Mouse (Mus musculus) left cerebral cortex, adult 18-20 months (tissue): ENCODE measurements at regions not wholly inside any gene's neighbourhood (a gene's known extent, or its start where the extent isn't known, plus 50 kb on each side); places are given as distances from the start of the nearest gene placed in this dataset.
A peak's percentile ranks its signal among the peaks of the same experiment; 100 is the strongest.
"Not testable (repeated sequence)": the region's sequence is repeated elsewhere in the genome, so short reads cannot be mapped to it uniquely, and the experiment has no call there.

Source experiments
- DNase-seq, 2 experiments: peaks; one replicate each; pipeline ENCODE4 v3.0.0; 2021 to 2022; ENCODE audit warnings: low spot score in 2 of 2, mixed read lengths in 1 of 2

DNA sequence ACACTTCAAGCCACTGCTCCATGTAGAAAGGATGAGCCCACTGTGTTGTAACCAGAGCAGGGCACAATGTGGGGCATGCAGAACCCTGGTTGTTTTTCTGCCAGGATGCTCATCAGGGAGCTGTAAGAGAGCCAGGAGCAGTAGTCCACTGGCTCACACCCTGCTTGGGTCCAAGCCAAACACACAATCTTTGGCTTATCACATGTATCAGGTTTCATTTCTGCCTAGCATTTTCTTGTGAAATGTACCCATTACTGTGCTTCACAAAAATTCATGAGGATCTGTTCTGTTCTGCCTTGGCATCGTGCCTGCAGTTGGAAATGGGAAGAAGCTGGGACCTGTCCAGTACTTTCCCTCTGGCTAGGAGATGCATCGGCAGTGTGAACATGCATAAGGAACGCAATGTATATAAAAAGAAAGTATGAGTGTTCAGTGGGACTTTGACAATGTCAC lies 491.6 kb upstream of the Igfbp3 start:
- DNase-seq, result peak; percentile 71 to 76

DNA sequence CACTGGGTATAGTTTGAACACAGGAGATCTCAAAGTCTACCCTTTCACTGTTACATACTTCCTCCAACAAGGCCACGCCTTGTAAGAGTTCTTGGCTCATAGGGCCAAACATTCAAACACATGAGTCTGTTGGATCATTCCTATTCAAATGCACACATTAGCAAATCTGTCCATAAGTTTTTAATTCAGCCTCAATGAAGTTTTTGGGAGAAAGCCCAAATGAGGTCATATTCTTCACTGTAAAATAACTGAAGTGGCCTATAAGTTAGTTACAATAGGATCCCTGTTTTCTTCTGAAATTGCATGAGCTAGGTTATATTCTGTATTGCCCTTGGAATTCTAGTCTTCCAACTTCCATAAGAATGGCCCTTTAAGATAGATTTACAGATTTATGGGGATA lies 483.9 kb upstream of the Igfbp3 start:
- no peak for DNase-seq

DNA sequence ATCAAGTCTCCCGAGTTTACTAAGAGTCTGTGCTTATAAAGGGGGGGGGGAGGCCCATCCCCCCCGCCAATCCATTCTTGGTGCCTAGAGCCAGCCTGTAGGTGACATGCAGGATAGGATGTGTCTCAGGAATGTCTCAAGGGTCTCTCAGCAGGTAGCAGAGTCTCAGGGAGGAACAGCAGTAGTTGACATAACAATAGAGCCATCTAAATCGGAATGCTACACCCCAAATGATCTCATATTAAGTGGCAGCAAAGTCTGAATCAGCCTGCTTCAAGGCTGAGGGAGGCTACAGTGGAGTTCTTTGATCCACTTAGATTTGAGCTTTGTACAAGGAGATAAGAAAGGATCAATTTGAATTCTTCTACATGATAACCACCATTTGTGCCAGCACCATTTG lies 476.0 kb upstream of the Igfbp3 start:
- not testable (repeated sequence) for DNase-seq

DNA sequence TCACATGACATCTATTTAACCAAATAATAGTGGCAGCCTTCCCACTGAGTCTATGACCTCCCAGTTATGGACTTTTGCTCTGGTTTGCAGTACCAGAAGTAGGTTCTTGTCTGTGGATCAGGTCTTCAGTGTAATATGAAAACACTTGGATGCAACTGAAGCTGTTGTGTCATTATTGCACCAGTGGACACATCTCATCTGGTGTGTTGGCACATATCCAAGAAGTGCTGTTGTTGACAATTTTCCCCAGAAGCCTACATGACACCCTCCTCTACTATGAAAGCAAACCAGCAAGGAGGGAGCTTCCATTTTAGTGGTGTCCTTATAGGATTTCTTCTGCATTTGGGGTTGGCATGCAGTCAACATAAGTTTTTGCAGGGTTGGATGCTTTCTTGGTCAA lies 459.1 kb upstream of the Igfbp3 start:
- DNase-seq, result no peak

DNA sequence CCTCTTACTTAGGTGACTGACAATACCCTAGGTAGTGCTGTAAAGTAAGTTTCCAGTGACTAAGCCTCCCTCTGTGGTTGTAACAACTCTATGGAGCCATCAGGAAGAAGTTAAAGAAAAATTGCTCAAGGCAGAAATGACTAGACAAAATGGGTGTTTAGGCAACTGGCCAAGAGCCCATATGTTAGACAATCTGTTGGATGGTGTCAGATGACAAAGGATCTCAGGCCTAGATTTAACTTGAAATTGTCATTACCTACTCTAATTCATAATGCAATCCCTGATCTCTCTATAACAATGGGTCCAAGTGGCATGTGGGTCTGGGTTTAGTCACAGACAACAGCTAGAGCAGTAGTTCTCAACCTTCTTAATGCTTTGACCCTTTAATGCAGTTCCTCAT lies 416.9 kb upstream of the Igfbp3 start:
- peak; percentile 7 to 24 for DNase-seq

DNA sequence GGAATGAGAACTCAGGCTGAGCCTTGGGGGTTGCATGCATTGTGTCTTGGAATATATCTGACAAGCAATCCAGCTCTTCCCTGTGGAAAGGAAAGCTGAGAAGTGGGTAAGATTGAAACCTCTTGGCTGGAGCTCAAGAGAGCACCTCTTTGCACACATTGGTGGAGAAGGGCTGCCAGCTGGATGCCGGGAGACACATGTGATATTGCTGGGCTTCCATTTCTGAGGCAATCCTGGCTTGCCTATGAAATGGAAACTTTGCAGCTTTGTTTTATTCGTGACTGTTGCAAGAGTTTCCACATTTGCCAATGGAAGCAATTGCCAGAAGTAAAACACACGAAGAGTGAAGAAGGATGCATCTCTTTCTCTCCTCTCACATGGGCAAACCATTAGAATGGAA lies 411.5 kb upstream of the Igfbp3 start:
- peak in 1 of 2 experiments; percentile 5 for DNase-seq

DNA sequence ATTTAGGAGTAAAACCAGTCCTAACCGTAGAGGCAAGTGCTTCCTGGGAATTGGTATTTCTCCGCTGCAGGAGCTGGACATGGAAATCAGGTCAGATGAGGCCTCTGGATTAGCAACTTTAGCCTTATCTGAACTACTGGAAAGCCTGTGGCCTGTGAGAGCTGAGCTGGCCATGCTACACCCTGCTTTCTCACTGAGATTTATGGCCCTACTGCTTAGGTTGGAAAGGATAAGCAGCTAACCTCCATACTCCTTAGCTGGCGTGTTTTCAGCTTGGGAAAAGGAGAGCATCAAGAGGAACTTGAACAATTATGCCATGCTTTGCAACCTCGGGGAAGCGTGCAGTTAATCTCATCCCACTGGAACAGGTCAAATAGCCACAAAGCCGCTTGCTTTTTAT lies 406.6 kb upstream of the Igfbp3 start:
- no peak for DNase-seq

DNA sequence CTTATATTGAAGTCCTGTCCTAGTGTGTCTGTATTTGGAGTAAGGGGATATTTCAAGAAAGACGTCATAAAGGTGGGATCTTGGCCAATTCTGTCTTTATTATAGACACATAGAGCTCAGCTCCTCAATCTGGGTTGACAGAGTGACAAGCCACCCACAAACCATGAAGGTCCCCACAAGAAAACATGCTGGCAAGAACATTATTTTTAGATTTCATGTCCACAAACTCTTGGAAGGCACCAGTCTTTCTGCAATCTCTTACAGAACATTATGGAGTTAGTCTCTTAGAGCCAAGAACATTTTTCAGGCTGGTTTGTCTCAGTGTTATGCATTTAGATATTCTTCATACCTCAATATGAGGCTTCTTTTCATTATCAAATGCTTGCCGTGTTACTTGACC lies 397.0 kb upstream of the Igfbp3 start:
- DNase-seq, result no peak

DNA sequence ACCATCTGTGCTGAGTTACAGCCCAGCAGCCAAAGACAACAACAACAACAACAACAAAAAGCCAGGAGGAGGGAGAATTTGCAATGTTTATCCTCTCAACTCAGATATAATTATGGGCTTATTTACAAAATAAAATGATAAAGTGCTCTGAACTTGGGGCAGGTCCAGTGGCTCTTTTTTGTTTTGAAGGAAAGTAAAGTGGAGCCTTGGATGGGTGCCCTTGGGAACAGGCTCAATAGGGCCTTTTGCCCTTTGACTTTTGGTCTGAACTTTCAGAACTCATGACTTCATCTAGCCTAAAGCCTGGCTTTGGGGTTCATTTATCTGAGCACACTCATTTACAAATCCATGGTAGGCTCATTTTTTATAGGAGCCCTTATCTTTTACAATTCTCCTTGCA lies 396.2 kb upstream of the Igfbp3 start:
- DNase-seq, result no peak

DNA sequence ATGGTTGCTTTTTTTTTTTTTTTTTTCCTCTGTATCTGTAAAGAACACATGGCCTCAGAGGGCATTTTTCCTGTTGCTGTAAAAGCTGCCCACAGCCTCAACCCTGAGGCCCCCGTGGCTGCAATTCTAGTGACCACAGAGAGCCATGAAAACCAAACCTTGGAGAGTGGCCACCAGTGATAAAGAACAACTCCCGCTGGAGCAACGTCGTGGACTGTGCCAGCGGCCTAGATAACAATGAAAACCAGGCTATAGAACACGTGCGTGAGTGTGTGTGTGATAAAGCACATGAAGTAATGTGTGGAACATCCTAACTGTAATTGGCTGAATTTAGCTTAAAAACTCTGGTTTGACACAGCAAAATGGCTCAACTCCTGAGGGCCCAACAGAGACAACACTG lies 392.9 kb upstream of the Igfbp3 start:
- DNase-seq, result no peak

DNA sequence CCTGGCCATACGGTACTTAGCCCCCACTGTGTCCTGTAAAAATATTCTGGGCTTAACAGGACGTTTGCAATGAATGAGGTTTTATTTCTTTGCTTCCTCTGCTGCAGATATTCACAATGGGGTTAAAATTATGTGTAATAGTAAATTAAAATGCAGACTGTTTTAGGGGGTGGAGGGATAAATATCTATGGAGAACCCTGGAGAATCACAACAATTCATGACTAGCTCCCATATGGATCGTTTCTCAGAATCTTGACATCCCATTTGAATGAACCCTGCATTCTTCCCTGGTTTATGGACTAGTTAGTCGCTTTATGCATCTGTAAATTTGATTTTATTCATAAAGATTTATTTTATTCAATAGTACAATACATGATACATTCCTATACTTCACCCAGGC lies 378.3 kb upstream of the Igfbp3 start:
- DNase-seq, result no peak

DNA sequence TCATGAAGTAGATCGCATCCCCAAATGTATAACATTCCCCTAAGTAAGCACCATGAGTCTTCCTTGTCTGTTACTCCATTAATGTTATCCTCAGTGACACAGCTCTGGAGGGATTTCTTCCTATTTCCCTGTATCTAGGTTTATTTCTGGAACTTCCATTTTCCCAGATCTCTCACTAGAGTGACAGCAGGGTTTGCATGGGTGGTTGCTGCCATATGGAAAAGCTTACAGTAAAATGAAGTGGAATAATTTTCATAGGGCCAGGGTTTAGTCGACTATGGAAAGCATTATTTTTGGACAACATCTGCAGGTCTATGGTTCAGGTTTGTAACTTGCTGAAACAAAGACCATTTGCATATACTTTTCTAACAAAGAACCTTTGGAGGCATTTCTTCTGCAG lies 369.6 kb upstream of the Igfbp3 start:
- peak in 1 of 2 experiments; percentile 32 for DNase-seq

DNA sequence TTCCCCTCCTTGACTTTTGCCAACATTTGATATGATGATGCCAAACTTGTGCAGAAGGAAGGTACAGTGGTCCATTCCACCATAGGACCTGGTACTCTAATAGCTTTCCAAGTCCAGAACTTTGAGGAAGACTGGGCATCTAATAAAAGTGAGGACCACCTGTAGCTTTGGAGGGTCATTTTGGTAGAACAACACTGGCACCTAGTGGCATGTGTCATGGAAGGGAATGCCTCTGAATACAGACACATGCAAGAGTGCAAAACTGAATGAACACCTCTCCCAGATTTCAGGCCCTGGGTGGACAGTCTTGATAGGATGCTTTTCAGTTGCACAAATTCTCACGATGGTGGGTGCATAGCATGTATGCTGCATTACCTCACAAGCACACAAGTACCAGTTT lies 354.8 kb upstream of the Igfbp3 start:
- DNase-seq, result no peak

DNA sequence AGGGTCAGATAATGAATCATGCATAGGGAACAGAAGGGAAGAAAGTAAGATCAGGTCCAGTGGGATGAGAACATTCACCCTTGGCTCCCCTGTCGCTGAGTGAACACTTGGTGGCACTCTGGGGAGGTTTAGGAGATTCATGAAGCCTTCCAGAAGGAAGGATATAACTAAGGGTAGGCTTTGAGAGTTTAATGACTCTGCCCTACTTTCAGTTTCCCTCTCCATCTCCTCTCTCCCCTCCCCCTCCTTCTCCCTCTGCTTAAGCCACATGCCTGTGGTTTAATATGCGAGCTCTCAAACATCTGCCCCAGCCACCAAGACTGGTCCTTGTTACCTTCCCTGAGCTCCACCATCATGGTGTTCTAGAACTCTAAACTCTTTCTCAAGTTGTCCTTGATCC lies 348.3 kb upstream of the Igfbp3 start:
- no peak for DNase-seq

DNA sequence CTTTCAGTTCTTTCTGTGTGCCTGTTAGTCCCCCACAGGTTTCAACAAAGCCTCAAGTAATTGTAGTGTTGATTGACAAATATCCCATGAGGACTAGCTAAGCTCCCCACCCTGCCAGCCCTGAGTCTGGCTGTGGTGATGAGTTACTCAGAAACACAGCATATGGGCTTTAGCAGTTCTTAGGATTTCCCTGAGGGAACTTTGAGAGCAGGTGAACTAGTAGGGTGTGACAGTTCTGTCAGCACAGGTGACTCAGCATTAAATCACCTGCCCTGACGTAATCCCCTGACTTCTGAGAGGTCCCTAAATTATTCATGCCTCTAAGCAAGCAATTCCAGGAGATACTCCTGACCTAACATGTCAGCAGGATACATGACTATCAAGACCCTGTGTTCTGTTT lies 347.7 kb upstream of the Igfbp3 start:
- DNase-seq, result no peak

DNA sequence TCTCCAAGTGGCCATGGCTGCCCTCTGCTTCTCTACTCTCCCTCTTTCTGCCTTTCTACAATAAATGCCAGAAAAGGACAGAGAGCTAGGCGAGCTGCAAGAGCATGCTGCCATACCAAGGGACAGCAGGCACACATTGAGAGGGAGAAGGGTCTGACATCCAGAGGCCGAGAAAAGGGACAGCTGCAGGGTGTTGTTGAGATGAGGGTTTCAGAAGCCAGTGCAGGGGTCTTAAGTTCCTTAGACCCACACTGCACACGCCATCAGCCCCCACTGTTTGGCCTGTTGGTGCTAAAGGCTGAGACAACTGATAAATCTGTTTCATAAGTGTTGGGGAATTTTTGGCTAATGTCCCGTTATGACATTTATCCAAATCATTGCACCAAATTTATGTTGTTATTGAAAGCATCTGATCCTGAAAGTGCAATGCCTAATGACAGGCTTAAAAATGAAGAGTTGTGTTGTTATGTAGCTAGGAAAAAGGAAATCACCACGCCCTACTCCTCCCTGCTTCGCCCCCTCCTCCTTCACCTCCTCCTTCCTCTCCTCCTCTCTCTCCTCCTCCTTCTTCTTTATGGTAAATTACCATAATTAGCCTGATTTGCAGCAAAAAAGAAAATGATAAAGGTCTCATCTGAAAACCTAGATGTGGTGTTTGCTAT lies 342.0 kb upstream of the Igfbp3 start:
- no peak for DNase-seq

DNA sequence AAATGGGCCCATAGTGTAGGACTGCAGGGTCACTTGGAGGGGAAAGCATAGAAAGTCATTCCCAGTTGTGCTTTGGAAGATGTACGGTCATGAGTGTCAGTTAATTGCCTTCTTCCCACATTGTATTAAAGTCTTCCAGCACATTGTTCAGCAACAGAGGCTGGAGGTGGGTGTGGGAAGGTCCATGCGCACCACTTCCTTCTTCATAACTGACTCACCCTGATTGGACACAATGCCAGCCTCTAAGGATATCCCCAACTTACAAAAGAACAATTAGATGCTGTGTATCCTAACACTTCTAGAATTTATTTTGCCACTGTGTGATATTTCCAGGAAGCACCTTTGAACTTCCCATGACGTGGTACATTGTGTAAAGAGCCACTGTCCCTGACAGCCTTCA lies 338.4 kb upstream of the Igfbp3 start:
- no peak for DNase-seq

DNA sequence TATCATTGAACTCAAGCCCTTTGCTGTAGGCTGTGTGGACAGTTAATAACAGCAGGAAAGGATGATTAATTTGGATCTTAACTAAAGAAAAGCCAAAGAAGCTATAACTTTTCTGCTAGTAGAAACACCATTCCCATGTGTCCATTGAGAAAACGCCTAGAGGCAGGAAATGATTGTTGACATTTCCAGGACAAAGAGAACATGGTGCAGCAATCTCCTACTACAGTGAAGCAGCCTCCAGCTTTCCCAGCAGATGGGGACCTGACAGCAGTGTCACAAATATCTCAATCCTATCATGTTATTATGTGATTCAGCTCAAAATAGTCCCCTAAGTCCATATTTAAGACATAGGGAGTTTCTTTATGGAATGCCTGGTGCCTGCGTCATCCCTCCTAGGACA lies 334.1 kb upstream of the Igfbp3 start:
- no peak for DNase-seq

DNA sequence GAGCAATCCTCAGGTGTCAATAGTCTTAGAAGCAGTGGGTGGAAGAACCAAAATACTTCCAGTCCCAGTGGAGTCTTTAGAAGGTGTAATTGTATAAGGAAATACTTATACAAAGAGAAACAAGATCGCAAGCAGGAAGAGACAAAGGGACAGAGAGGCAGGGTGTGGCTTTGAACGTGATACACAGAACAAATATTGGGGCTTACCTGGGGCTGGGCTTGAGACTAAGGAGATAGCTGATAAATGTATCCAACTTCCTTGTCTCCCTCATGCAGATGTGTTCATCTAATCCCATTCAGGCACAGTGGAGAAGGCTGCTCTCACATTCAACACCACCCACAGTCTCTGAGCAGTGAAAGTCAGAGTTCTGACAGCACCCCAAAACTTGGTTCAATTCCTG lies 331.9 kb upstream of the Igfbp3 start:
- DNase-seq, result no peak

DNA sequence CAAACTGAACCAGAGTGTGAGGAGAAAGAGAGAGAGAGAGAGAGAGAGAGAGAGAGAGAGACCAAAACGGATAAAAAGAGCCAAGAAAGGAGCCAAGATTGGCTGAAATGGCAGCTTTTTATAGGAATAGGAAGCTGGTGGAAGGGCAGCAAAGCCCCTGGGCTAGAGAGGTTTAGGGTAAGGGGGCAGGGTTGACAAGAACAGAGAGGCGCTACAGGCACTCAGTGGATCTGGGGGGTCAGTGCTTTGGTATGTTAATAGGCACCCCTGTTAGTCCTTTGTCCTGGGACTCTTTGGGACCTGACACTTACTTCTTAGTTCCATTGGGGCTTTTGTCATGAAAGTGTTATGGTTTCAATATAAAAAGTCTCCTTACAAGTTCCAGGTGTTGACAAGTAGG lies 320.9 kb upstream of the Igfbp3 start:
- no peak for DNase-seq

DNA sequence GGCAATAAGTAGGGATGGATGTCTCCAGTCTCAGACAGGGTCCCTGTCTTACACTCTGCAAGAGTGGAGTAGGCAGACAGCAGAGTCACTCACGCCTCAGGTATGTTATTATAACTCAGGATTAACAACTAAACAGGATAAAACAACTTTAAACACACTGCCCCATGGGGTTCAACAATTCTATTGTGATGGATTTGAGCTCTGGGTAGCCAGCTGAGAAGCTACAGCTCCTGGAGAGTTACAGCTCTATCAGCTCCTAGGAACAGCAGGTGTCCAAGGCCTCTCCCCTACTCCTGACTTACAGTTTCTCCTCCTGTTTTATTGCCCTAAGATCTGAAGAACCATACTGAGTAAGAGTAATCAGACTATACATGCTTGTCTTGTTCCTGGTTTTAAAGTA lies 319.6 kb upstream of the Igfbp3 start:
- no peak for DNase-seq

DNA sequence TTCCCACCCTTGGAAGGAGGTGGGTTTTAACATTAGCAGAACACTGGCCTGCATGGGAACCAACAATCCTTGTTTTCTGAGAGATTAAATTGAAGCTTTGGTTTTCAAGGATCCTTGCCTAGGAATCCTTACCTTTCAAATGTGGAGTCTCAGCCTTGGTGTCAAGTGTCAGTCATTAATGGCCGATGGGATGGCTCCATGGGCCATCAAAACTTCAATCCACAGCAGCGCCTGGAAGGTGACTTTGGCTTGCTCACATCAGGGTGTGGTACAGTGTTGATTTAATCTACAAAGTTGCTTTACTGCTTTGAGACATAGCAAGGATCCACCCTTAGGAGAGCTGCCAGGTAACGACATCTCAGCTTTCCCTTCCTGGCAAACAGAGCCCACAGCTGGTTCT lies 318.1 kb upstream of the Igfbp3 start:
- no peak for DNase-seq

DNA sequence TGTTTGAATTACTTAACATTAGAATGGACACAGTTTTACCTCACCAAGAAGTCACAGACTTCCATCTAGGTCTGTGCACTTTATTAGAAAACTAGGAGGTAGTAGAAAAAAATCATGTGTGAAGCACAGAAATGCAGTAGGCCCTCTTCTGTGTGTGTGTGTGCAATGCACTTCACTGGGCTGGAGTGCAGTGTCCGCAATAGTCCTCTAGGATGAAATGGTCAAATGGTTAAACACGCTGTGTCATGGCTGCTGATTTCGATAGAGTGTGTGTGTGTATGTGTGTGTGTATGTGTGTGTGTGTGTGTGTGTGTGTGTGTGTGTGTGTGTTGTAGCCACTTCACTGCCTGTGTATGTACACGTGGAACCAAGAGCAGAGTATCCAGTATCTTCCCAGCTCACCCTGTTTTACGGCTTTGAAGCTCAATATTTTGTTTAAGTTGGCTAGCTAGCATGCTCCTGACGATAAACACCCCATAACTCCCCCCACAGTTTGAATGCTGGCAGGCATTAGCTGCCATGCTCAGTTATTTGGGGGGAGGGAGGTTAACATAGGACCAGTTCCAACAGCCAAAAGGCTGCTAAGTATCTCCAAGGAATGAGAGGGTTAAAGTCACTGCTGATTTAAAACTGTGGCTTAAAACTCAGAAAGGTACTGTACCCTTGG lies 316.9 kb upstream of the Igfbp3 start:
- no peak for DNase-seq
